Mouse (Mus musculus): Measurements from ENCODE around the gene Anpep. TPM values are rescaled to one million over a fixed set of nuclear protein-coding genes. Genes with fewer than 3 reads are reported as not detected.

Anpep gene
- total and polyA plus RNA-seq, 3 experiments = 7.6 to 77.2 (median 40.2) TPM

- DNase-seq (ENCODE audit: low read depth, low spot score) = no peak
Measured at GRCm38 (mm10) chr7:79782516-79782855, 78.4 kb downstream of the Anpep start.

GRCm38 (mm10) chr7:79781826-79782515, 78.9 kb downstream of the Anpep start:
- H3K27me3 ChIP-seq (ENCODE audit: control insufficient read depth in 1 of 2, insufficient read depth in 2 of 2, low read length in 2 of 2) = peaks cover 0 to 1% of the 10 kb centered on the region in 2 experiments; a peak in 3 of 4 replicates
- no peaks in the 10 kb centered on the region for H3K79me2 ChIP-seq (ENCODE audit: control insufficient read depth, insufficient read depth, low read length, poor library complexity)
- H3K27ac ChIP-seq (ENCODE audit: control insufficient read depth, low read depth, low read length) = no peak overlapping the region
- peaks cover 0 to 6% of the 10 kb centered on the region in 2 experiments; a peak in 2 of 4 replicates for H3K4me1 ChIP-seq (ENCODE audit: control insufficient read depth in 1 of 2, insufficient read depth in 2 of 2, low read length in 2 of 2)
- no peaks in the 10 kb centered on the region for H3K9me3 ChIP-seq (replicated peaks; ENCODE audit: insufficient read depth, low read length)
- no peak overlapping the region for H3K9ac ChIP-seq (ENCODE audit: control insufficient read depth, low read depth, low read length, poor library complexity, severe bottlenecking)
- no peaks in the 10 kb centered on the region for H3K36me3 ChIP-seq (ENCODE audit: control insufficient read depth in 1 of 2, insufficient read depth in 2 of 2, low read length in 2 of 2)
- no peak for DNase-seq (ENCODE audit: low read depth, low spot score)
- TF ChIP-seq POLR2AphosphoS5 (IDR thresholded peaks at IDR 0.05; ENCODE audit: borderline replicate concordance, low read depth, low read length) (no peak), MAZ (IDR thresholded peaks at IDR 0.05; ENCODE audit: low read depth, low read length) (no peak), TCF12 (IDR thresholded peaks at IDR 0.05; ENCODE audit: low read depth, low read length) (no peak), GABPA (IDR thresholded peaks at IDR 0.05; ENCODE audit: low read depth, low read length) (no peak), POLR2A (IDR thresholded peaks at IDR 0.05; ENCODE audit: control insufficient read depth in 1 of 2, insufficient read depth in 1 of 2, low read depth in 1 of 2, low read length in 2 of 2, poor library complexity in 1 of 2) (no peak), HCFC1 (IDR thresholded peaks at IDR 0.05; ENCODE audit: low read depth, low read length) (no peak), UBTF (IDR thresholded peaks at IDR 0.05; ENCODE audit: borderline replicate concordance, insufficient read depth, low read depth, low read length) (no peak), SMC3 (IDR thresholded peaks at IDR 0.05; ENCODE audit: low read depth, low read length) (no peak), E2F4 (IDR thresholded peaks at IDR 0.05; ENCODE audit: borderline replicate concordance, low read depth, low read length) (no peak), KAT2A (conservative IDR thresholded peaks at IDR 0.05; ENCODE audit: low read depth, low read length) (no peak), CTCF (IDR thresholded peaks at IDR 0.05 in 2 of 3, conservative IDR thresholded peaks at IDR 0.05 in 1 of 3; ENCODE audit: control insufficient read depth in 1 of 3, insufficient read depth in 1 of 3, low read depth in 2 of 3, low read length in 3 of 3, poor library complexity in 1 of 3, severe bottlenecking in 1 of 3) (no peak)
- H3K4me3 ChIP-seq (ENCODE audit: control insufficient read depth in 1 of 2, insufficient read depth in 1 of 2, low read depth in 2 of 2, low read length in 2 of 2) = no peak overlapping the region

More at GRCm38 (mm10) chr7:79782516-79782855, 78.4 kb downstream of the Anpep start:
- no peaks in the 10 kb centered on the region for H3K79me2 ChIP-seq (ENCODE audit: control insufficient read depth, insufficient read depth, low read length, poor library complexity)
- H3K27ac ChIP-seq (ENCODE audit: control insufficient read depth, low read depth, low read length) = no peak overlapping the region
- no peak overlapping the region for H3K4me3 ChIP-seq (ENCODE audit: control insufficient read depth in 1 of 2, insufficient read depth in 1 of 2, low read depth in 2 of 2, low read length in 2 of 2)
- H3K36me3 ChIP-seq (ENCODE audit: control insufficient read depth in 1 of 2, insufficient read depth in 2 of 2, low read length in 2 of 2) = no peaks in the 10 kb centered on the region
- no peak for TF ChIP-seq CHD2 (IDR thresholded peaks at IDR 0.05; ENCODE audit: low read length)
- no peak for TF ChIP-seq MAZ (IDR thresholded peaks at IDR 0.05; ENCODE audit: low read depth, low read length)
- TF ChIP-seq HCFC1 (IDR thresholded peaks at IDR 0.05; ENCODE audit: low read depth, low read length) = no peak
- no peak for TF ChIP-seq TBP (IDR thresholded peaks at IDR 0.05; ENCODE audit: low read depth, low read length)
- no peak for TF ChIP-seq POLR2A (IDR thresholded peaks at IDR 0.05; ENCODE audit: control insufficient read depth in 1 of 2, insufficient read depth in 1 of 2, low read depth in 1 of 2, low read length in 2 of 2, poor library complexity in 1 of 2)
- TF ChIP-seq JUND (IDR thresholded peaks at IDR 0.05; ENCODE audit: low read depth, low read length) = no peak
- TF ChIP-seq KAT2A (conservative IDR thresholded peaks at IDR 0.05; ENCODE audit: low read depth, low read length) = no peak
- no peak for TF ChIP-seq EP300 (IDR thresholded peaks at IDR 0.05; ENCODE audit: low read depth in 1 of 2, low read length in 2 of 2)
- TF ChIP-seq TCF12 (IDR thresholded peaks at IDR 0.05; ENCODE audit: low read depth, low read length) = no peak
- TF ChIP-seq GABPA (IDR thresholded peaks at IDR 0.05; ENCODE audit: low read depth, low read length) = no peak
- no peak for TF ChIP-seq ZC3H11A (IDR thresholded peaks at IDR 0.05; ENCODE audit: low read depth, low read length)
- no peak for TF ChIP-seq POLR2AphosphoS5 (IDR thresholded peaks at IDR 0.05; ENCODE audit: borderline replicate concordance, low read depth, low read length)
- no peak for TF ChIP-seq MAFK (IDR thresholded peaks at IDR 0.05; ENCODE audit: borderline replicate concordance, low read depth, low read length)
- no peak for TF ChIP-seq CTCF (IDR thresholded peaks at IDR 0.05 in 2 of 3, conservative IDR thresholded peaks at IDR 0.05 in 1 of 3; ENCODE audit: control insufficient read depth in 1 of 3, insufficient read depth in 1 of 3, low read depth in 2 of 3, low read length in 3 of 3, poor library complexity in 1 of 3, severe bottlenecking in 1 of 3)
- TF ChIP-seq ZNF384 (IDR thresholded peaks at IDR 0.05; ENCODE audit: low read depth, low read length) = no peak
- TF ChIP-seq SIN3A (IDR thresholded peaks at IDR 0.05; ENCODE audit: low read length) = no peak
- peaks cover 0 to 1% of the 10 kb centered on the region in 2 experiments; a peak in 2 of 4 replicates for H3K27me3 ChIP-seq (ENCODE audit: control insufficient read depth in 1 of 2, insufficient read depth in 2 of 2, low read length in 2 of 2)
- no peaks in the 10 kb centered on the region for H3K9me3 ChIP-seq (replicated peaks; ENCODE audit: insufficient read depth, low read length)
- H3K9ac ChIP-seq (ENCODE audit: control insufficient read depth, low read depth, low read length, poor library complexity, severe bottlenecking) = no peak overlapping the region
- peaks cover 0 to 6% of the 10 kb centered on the region in 2 experiments; a peak in 2 of 4 replicates for H3K4me1 ChIP-seq (ENCODE audit: control insufficient read depth in 1 of 2, insufficient read depth in 2 of 2, low read length in 2 of 2)
